Mouse (Mus musculus) midbrain, postnatal 0 days (tissue): ENCODE data around the gene Grm4. TPM values are rescaled to one million over a fixed set of nuclear protein-coding genes. Genes with fewer than 3 reads are reported as not detected.

Source experiments
- ATAC-seq: fragments of 200-750 bp; cut with Nextera tagmentation; 2 replicates; pipeline ENCODE4 v1.8.0; 2017; ENCODE audit warnings: moderate number of reproducible peaks, mild to moderate bottlenecking, moderate TSS enrichment, moderate library complexity; ENCODE audit not compliant: low FRiP score
- DNase-seq: peaks from one replicate; pipeline ENCODE4 v3.0.0-alpha.2; 2015; ENCODE audit warnings: low spot score
- H3K27ac ChIP-seq: fragments of 300-500 bp; sonication (generic); 2 replicates; pipeline ENCODE4 v1.5.1; 2014; ENCODE audit warnings: low read depth, mild to moderate bottlenecking, low read length, mixed read lengths
- H3K27me3 ChIP-seq: fragments of 300-500 bp; sonication (generic); 2 replicates; pipeline ENCODE4 v1.6.1; 2014; ENCODE audit warnings: low read length, control low read depth, mixed read lengths; ENCODE audit not compliant: insufficient read depth
- H3K36me3 ChIP-seq: fragments of 300-500 bp; sonication (generic); 2 replicates; pipeline ENCODE4 v1.6.1; 2014; ENCODE audit warnings: low read length, control low read depth, mixed read lengths; ENCODE audit not compliant: insufficient read depth
- H3K4me1 ChIP-seq: fragments of 300-500 bp; sonication (generic); 2 replicates; pipeline ENCODE4 v1.6.1; 2014; ENCODE audit warnings: mild to moderate bottlenecking, control low read depth, antibody characterized with exemption, low read length, mixed read lengths; ENCODE audit not compliant: insufficient read depth
- H3K4me2 ChIP-seq: fragments of 300-500 bp; sonication (generic); 2 replicates; pipeline ENCODE4 v1.6.1; 2014; ENCODE audit warnings: low read depth, mild to moderate bottlenecking, low read length, mixed read lengths; ENCODE audit not compliant: poor library complexity, severe bottlenecking
- H3K4me3 ChIP-seq: fragments of 300-500 bp; sonication (generic); 2 replicates; pipeline ENCODE4 v1.5.1; 2014; ENCODE audit warnings: low read depth, mild to moderate bottlenecking, low read length, moderate library complexity
- H3K9ac ChIP-seq: fragments of 300-500 bp; sonication (generic); replicated peaks from 2 replicates; pipeline ENCODE4 v1.6.1; 2014; ENCODE audit warnings: mild to moderate bottlenecking, low read length, moderate library complexity, mixed read lengths; ENCODE audit not compliant: poor library complexity, severe bottlenecking
- H3K9me3 ChIP-seq: fragments of 300-500 bp; sonication (generic); 2 replicates; pipeline ENCODE4 v1.6.1; 2016; ENCODE audit warnings: low read length, control low read depth
- CTCF ChIP-seq: IDR thresholded peaks from 2 replicates; pipeline ENCODE4 v1.5.1; 2016; ENCODE audit warnings: antibody characterized with exemption, mild to moderate bottlenecking
- WGBS: fragments of 180-500 bp; shearing (Covaris S2); extraction: QIAGEN DNeasy Blood & Tissue Kit; methylation state at CpG from one replicate; pipeline ENCODE4 v1.1.7; 2014; 5-methylcytosine and 5-hydroxymethylcytosine counted together
- polyA plus RNA-seq: library from polyadenylated mRNA; unstranded; fragments of >200 nt; fragmentation: Nextera tagmentation; extraction: Ambion mirVana; gene quantifications from 2 replicates; pipeline ENCODE4 v1.2.1, GENCODE M21; 2015
- total RNA-seq: library from RNA; depleted of rRNA; stranded (reverse); fragments of >200 nt; gene quantifications from 2 replicates; pipeline ENCODE4 v1.2.3, GENCODE M21; 2014

Grm4 gene
- total and polyA plus RNA-seq, 2 experiments from 2014 or later, result 11.1 to 54.0 TPM

- ATAC-seq (no peak), DNase-seq (no peak)
- TF ChIP-seq CTCF, result no peak
- H3K9ac ChIP-seq, result peak overlapping the region; percentile 75
- H3K27me3 ChIP-seq, result no peaks in the 10 kb centered on the region
- H3K27ac ChIP-seq, result peak overlapping the region; percentile 59
- 0 out of 2 replicates have a peak, but pooled peaks cover 9% of the 10 kb centered on the region for H3K4me1 ChIP-seq
- peak overlapping the region; percentile 86 for H3K4me2 ChIP-seq
- H3K9me3 ChIP-seq, result no peaks in the 10 kb centered on the region
- WGBS, result under 1% methylated on average over 33 of the region's 78 CpGs
- no peaks in the 10 kb centered on the region for H3K36me3 ChIP-seq
- peak overlapping the region; percentile 66 for H3K4me3 ChIP-seq
Observed at GRCm38 (mm10) chr17:27512619-27513161, 8.5 kb downstream of the Grm4 start.

- Histone ChIP-seq H3K4me3 (peak overlapping the region; percentile 66), H3K9me3 (no peaks in the 10 kb centered on the region), H3K9ac (peak overlapping the region; percentile 75), H3K4me2 (peak overlapping the region; percentile 86), H3K27ac (peak overlapping the region; percentile 59), H3K27me3 (no peaks in the 10 kb centered on the region), H3K4me1 (0 out of 2 replicates have a peak, but pooled peaks cover 9% of the 10 kb centered on the region), H3K36me3 (no peaks in the 10 kb centered on the region)
- DNase-seq (no peak), ATAC-seq (peak; percentile 35; the same call in 1 of the 2 replicates)
- WGBS, result under 1% methylated on average over 52 of the region's 64 CpGs
- no peak; the same call in 1 of the 2 replicates for TF ChIP-seq CTCF
Observed at GRCm38 (mm10) chr17:27511865-27512618, 9.2 kb downstream of the Grm4 start.

GRCm38 (mm10) chr17:27511125-27511735 is 10.0 kb downstream of the Grm4 start:
- Histone ChIP-seq H3K4me2 (peak overlapping the region; percentile 86), H3K4me1 (0 out of 2 replicates have a peak, but pooled peaks cover 9% of the 10 kb centered on the region), H3K9me3 (no peaks in the 10 kb centered on the region), H3K36me3 (no peaks in the 10 kb centered on the region), H3K9ac (peak overlapping the region; percentile 75; the same call in 1 of the 2 replicates), H3K27ac (peak overlapping the region; percentile 43; the same call in 1 of the 2 replicates), H3K4me3 (peak overlapping the region; percentile 66), H3K27me3 (no peaks in the 10 kb centered on the region)
- no peak for ATAC-seq
- TF ChIP-seq CTCF, result no peak
- WGBS, result 93% methylated on average over 7 of the region's 7 CpGs
- no peak for DNase-seq

- H3K4me1 ChIP-seq, result 0 out of 2 replicates have a peak, but pooled peaks cover 9% of the 10 kb centered on the region
- ATAC-seq (no peak), DNase-seq (no peak)
- H3K36me3 ChIP-seq, result no peaks in the 10 kb centered on the region
- TF ChIP-seq CTCF, result peak; percentile 25; the same call in 1 of the 2 replicates
- no peaks in the 10 kb centered on the region for H3K27me3 ChIP-seq
- 0 out of 2 replicates have a peak overlapping the region, but pooled peaks have one; percentile 3 for H3K27ac ChIP-seq
- peak overlapping the region; percentile 86; the same call in 1 of the 2 replicates for H3K4me2 ChIP-seq
- H3K9me3 ChIP-seq, result no peaks in the 10 kb centered on the region
- H3K4me3 ChIP-seq, result no peak overlapping the region; the same call in 1 of the 2 replicates
- no peak overlapping the region for H3K9ac ChIP-seq
- WGBS, result 56% methylated on average over 9 of the region's 9 CpGs
Observed at GRCm38 (mm10) chr17:27510258-27511124, 10.7 kb downstream of the Grm4 start.

GRCm38 (mm10) chr17:27509056-27509455 is 12.1 kb downstream of the Grm4 start:
- no peak for ATAC-seq
- TF ChIP-seq CTCF, result no peak
- no peak for DNase-seq
- Histone ChIP-seq H3K9me3 (no peaks in the 10 kb centered on the region), H3K36me3 (no peaks in the 10 kb centered on the region), H3K4me2 (no peak overlapping the region), H3K4me1 (0 out of 2 replicates have a peak, but pooled peaks cover 9% of the 10 kb centered on the region), H3K27me3 (no peaks in the 10 kb centered on the region), H3K4me3 (no peak overlapping the region), H3K27ac (no peak overlapping the region), H3K9ac (no peak overlapping the region)
- 82% methylated on average over 5 of the region's 5 CpGs for WGBS
